Mouse (Mus musculus) spleen, adult 2 months (tissue): ENCODE data around the gene Iqcd.

Source experiments
- CTCF ChIP-seq: fragments of 200-500 bp; IDR thresholded peaks from 2 replicates; pipeline ENCODE4 v1.5.1; 2011; ENCODE audit warnings: mild to moderate bottlenecking, inconsistent platforms; ENCODE audit not compliant: insufficient read depth, insufficient read length, insufficient replicate concordance; ENCODE audit errors: extremely low read depth
- POLR2A ChIP-seq: fragments of 200-500 bp; IDR thresholded peaks from 2 replicates; pipeline ENCODE4 v1.6.1; 2011; ENCODE audit warnings: low read depth, low read length, inconsistent platforms

DNA sequence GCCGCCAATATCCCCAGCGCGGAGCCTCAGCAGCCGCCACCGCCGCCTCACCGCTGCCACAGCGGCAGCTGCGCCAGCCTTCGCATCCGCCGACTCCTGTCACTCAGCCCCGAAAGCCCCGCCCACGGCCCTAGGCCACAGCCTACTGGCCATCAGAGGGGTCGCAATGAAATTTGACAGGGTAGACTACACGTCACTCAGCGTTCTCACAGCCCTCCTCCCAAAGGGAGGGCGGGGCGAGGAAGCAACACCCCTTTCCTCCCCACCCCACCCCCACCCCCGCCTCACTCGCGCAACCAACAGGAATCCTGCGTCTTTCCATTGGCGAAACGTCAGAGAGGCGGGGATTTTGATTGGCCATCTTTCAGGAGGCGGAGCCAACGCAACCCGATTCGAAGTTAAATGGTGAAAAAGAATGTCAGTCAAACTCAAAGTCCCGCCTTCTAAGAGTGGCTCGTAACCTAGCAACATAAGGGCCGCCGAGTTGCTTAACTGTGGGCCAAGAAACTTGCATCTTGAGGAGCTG, at the start of gene Iqcd, which contains the start of gene Tpcn1:
- peak; percentile 97 for TF ChIP-seq POLR2A
- no peak for TF ChIP-seq CTCF
